In the genomic region with DNA sequence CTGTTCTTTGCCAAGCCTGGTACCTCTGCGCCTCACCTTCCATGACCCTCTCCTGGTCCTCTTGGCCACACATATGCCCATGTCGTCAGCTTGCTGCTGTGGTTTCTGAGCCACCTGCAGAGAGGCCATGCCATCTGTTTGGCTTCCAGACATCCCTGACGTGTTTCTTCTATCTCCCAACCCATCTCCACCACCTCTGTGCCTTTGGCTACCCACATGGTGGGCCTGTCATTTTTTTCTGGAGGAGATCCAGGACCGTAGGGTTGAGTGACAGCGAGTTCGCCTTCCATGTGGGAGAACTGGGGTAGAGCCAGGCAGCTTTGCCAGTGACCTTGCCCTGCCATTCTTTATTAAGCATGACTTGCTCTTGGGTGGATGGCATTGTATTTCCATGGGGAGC, we compare ENCODE assay signal across 28 mouse cellular contexts.
A peak's percentile ranks its signal among the peaks of the same experiment; 100 is the strongest.
DNase-seq lines count a peak whose midpoint lies in the region; ATAC-seq and TF ChIP-seq lines count a peak whose summit lies in the region.
"Had no signal": no experiment of that assay in that cellular context is flagged by ENCODE, and none has a peak within 500 bp of the region (broad histone marks: within the 10 kb centered on the region; RNA-seq: fewer than 3 reads in every experiment).

No protein-coding gene starts in this region.

- no peaks in the 10 kb centered on the region for H3K9me3 ChIP-seq in embryonic facial prominence, embryonic 14.5 days (ENCODE audit: control insufficient read depth, low read length)
- H3K9me3 ChIP-seq in embryonic facial prominence, embryonic 10.5 days: no peaks in the 10 kb centered on the region
- no peaks in the 10 kb centered on the region for H3K9me3 ChIP-seq in hindbrain, embryonic 14.5 days (ENCODE audit: control insufficient read depth, low read length)
- H3K9me3 ChIP-seq in kidney, embryonic 15.5 days (replicated peaks): no peaks in the 10 kb centered on the region
- H3K9me3 ChIP-seq: heart, embryonic 13.5 days; limb, embryonic 10.5 days; neural tube, embryonic 13.5 days had no signal

- intact Hi-C loops in left cerebral cortex, postnatal 4 days (cut with DNase I): no loop called here
- intact Hi-C loops in gastrocnemius, adult 2 months (cut with DNase I): no loop called here

- TF ChIP-seq CTCF in gastrocnemius, adult 2 months (IDR thresholded peaks at IDR 0.05): no peak

- no peak overlapping the region for H3K4me2 ChIP-seq in embryonic facial prominence, embryonic 14.5 days (ENCODE audit: low read depth, low read length)
- H3K4me2 ChIP-seq in hindbrain, embryonic 14.5 days (replicated peaks): no peak overlapping the region
- H3K4me2 ChIP-seq in kidney, embryonic 15.5 days: no peak overlapping the region
- H3K4me2 ChIP-seq: heart, embryonic 13.5 days; neural tube, embryonic 13.5 days had no signal

- WGBS in embryonic facial prominence, embryonic 14.5 days: 73% methylated on average over 6 of the region's 6 CpGs
- 83% methylated on average over 6 of the region's 6 CpGs for WGBS in embryonic facial prominence, embryonic 10.5 days
- 55% methylated on average over 6 of the region's 6 CpGs for WGBS in hindbrain, embryonic 14.5 days
- 86% methylated on average over 6 of the region's 6 CpGs for WGBS in kidney, embryonic 15.5 days

- no peak for ATAC-seq in embryonic facial prominence, embryonic 14.5 days (ENCODE audit: low read depth)
- peak; percentile 75 for ATAC-seq in hindbrain, embryonic 14.5 days (ENCODE audit: low FRiP score)
- ATAC-seq in kidney, embryonic 15.5 days (replicated peaks; ENCODE audit: low FRiP score): no peak
- ATAC-seq: forebrain, embryonic 16.5 days had no signal

- H3K36me3 ChIP-seq in embryonic facial prominence, embryonic 14.5 days (ENCODE audit: control insufficient read depth, insufficient read depth, low read length): no peaks in the 10 kb centered on the region
- no peaks in the 10 kb centered on the region for H3K36me3 ChIP-seq in embryonic facial prominence, embryonic 10.5 days (replicated peaks)
- no peaks in the 10 kb centered on the region for H3K36me3 ChIP-seq in hindbrain, embryonic 14.5 days (replicated peaks; ENCODE audit: control insufficient read depth, insufficient read depth)
- H3K36me3 ChIP-seq in kidney, embryonic 15.5 days: no peaks in the 10 kb centered on the region
- H3K36me3 ChIP-seq: G1E; heart, embryonic 13.5 days; limb, embryonic 10.5 days; neural tube, embryonic 13.5 days had no signal

- H3K9ac ChIP-seq in embryonic facial prominence, embryonic 14.5 days (ENCODE audit: low read depth, low read length): no peak overlapping the region
- H3K9ac ChIP-seq in hindbrain, embryonic 14.5 days: no peak overlapping the region
- no peak overlapping the region for H3K9ac ChIP-seq in kidney, embryonic 15.5 days
- H3K9ac ChIP-seq: heart, embryonic 13.5 days; neural tube, embryonic 13.5 days had no signal

- H3K27ac ChIP-seq in embryonic facial prominence, embryonic 14.5 days (replicated peaks; ENCODE audit: low read depth, low read length): no peak overlapping the region
- no peak overlapping the region for H3K27ac ChIP-seq in embryonic facial prominence, embryonic 10.5 days (replicated peaks)
- no peak overlapping the region for H3K27ac ChIP-seq in hindbrain, embryonic 14.5 days
- no peak overlapping the region for H3K27ac ChIP-seq in gastrocnemius, adult 2 months
- H3K27ac ChIP-seq in kidney, embryonic 15.5 days: no peak overlapping the region
- H3K27ac ChIP-seq: heart, embryonic 13.5 days; left cerebral cortex, adult 2 months; limb, embryonic 10.5 days; macrophage; neural tube, embryonic 13.5 days had no signal

- peak; percentile 6 for DNase-seq in embryonic facial prominence, embryonic 14.5 days (ENCODE audit: low spot score)
- no peak for DNase-seq in embryonic facial prominence, embryonic 10.5 days (ENCODE audit: low spot score)
- peak; percentile 91 for DNase-seq in left cerebral cortex, postnatal 4 days
- DNase-seq in left cerebral cortex, adult 8-10 months (ENCODE audit: low spot score in 2 of 2): no peak
- peak; percentile 1 for DNase-seq in ZHBTc4 (ENCODE audit: low read depth, low spot score)
- peak; percentile 56 for DNase-seq in hindbrain, embryonic 14.5 days (ENCODE audit: low spot score)
- DNase-seq in gastrocnemius, adult 2 months: no peak
- DNase-seq: adrenal gland, postnatal 10 days; B cell, adult 2 months; gastrocnemius, postnatal 25 days; heart, adult 18-20 months; heart, postnatal 14 days; kidney, adult 11 months; kidney, postnatal 10 days; liver; right cerebral cortex, adult 18-20 months; right cerebral cortex, postnatal 4 days; thymus, postnatal 14 days had no signal

- no peaks in the 10 kb centered on the region for H3K27me3 ChIP-seq in embryonic facial prominence, embryonic 14.5 days (replicated peaks; ENCODE audit: control insufficient read depth, insufficient read depth, low read length)
- no peaks in the 10 kb centered on the region for H3K27me3 ChIP-seq in embryonic facial prominence, embryonic 10.5 days (replicated peaks; ENCODE audit: low read depth, poor library complexity, severe bottlenecking)
- no peaks in the 10 kb centered on the region for H3K27me3 ChIP-seq in hindbrain, embryonic 14.5 days (ENCODE audit: control insufficient read depth, insufficient read depth, low read length)
- no peaks in the 10 kb centered on the region for H3K27me3 ChIP-seq in kidney, embryonic 15.5 days
- H3K27me3 ChIP-seq: CH12.LX; heart, embryonic 13.5 days; neural tube, embryonic 13.5 days had no signal

- no peak overlapping the region for H3K4me3 ChIP-seq in embryonic facial prominence, embryonic 14.5 days (ENCODE audit: low read depth, low read length)
- H3K4me3 ChIP-seq in embryonic facial prominence, embryonic 10.5 days: no peak overlapping the region
- H3K4me3 ChIP-seq in hindbrain, embryonic 14.5 days (replicated peaks; ENCODE audit: low read length): no peak overlapping the region
- no peak overlapping the region for H3K4me3 ChIP-seq in gastrocnemius, adult 2 months
- H3K4me3 ChIP-seq in kidney, embryonic 15.5 days (replicated peaks): no peak overlapping the region
- H3K4me3 ChIP-seq: heart, embryonic 13.5 days; left cerebral cortex, adult 2 months; limb, embryonic 10.5 days; myocyte; neural tube, embryonic 13.5 days had no signal

- H3K4me1 ChIP-seq in embryonic facial prominence, embryonic 14.5 days (ENCODE audit: control insufficient read depth, insufficient read depth, low read length): no peaks in the 10 kb centered on the region
- H3K4me1 ChIP-seq in embryonic facial prominence, embryonic 10.5 days: no peaks in the 10 kb centered on the region
- H3K4me1 ChIP-seq in hindbrain, embryonic 14.5 days (replicated peaks; ENCODE audit: control insufficient read depth, insufficient read depth, low read length): no peaks in the 10 kb centered on the region
- no peaks in the 10 kb centered on the region for H3K4me1 ChIP-seq in kidney, embryonic 15.5 days
- H3K4me1 ChIP-seq: heart, embryonic 13.5 days; limb, embryonic 10.5 days; neural tube, embryonic 13.5 days had no signal

Comparison
In these comparisons a context has a peak if more than half of its experiments do, and no peak if none do; other contexts are left out.
1. DNase-seq: peak in embryonic facial prominence, embryonic 14.5 days (single experiment), left cerebral cortex, postnatal 4 days (single experiment), ZHBTc4 (single experiment) and hindbrain, embryonic 14.5 days (single experiment); none in embryonic facial prominence, embryonic 10.5 days (single experiment), left cerebral cortex, adult 8-10 months (0 of 2) and gastrocnemius, adult 2 months (single experiment).